Mouse (Mus musculus): ENCODE measurements at regions not wholly inside any gene's neighbourhood (a gene's known extent, or its start where the extent isn't known, plus 50 kb on each side); places are given as distances from the start of the nearest gene placed in this dataset.

- Histone ChIP-seq H3K9me3 (replicated peaks; ENCODE audit: low read length) (peaks cover 72% of the 10 kb centered on the region), H3K4me1 (ENCODE audit: control insufficient read depth in 1 of 2, insufficient read depth in 2 of 2) (no peaks in the 10 kb centered on the region), H3K36me3 (replicated peaks in 1 of 2; ENCODE audit: control insufficient read depth in 1 of 2, insufficient read depth in 1 of 2, low read length in 1 of 2) (no peaks in the 10 kb centered on the region), H3K27ac (ENCODE audit: insufficient read depth, low read depth) (no peak overlapping the region), H3K27me3 (replicated peaks) (no peaks in the 10 kb centered on the region), H3K4me2 (ENCODE audit: insufficient read depth, low read depth, poor library complexity, severe bottlenecking) (no peak overlapping the region), H3K4me3 (replicated peaks in 1 of 3; ENCODE audit: low read depth in 2 of 3, low read length in 2 of 3, poor library complexity in 1 of 3) (no peak overlapping the region), H3K79me2 (replicated peaks; ENCODE audit: control insufficient read depth, extremely low read depth, insufficient read depth, poor library complexity, severe bottlenecking) (no peaks in the 10 kb centered on the region), H3K9ac (ENCODE audit: insufficient read depth, low read depth) (no peak overlapping the region)
- TF ChIP-seq JUN (IDR thresholded peaks at IDR 0.05; ENCODE audit: insufficient read depth, low read depth, low read length) = no peak
- TF ChIP-seq RAD21 (IDR thresholded peaks at IDR 0.05; ENCODE audit: low read depth, low read length) = no peak
- no peak for TF ChIP-seq ZMIZ1 (IDR thresholded peaks at IDR 0.05; ENCODE audit: low read depth, low read length)
- no peak for TF ChIP-seq TCF12 (IDR thresholded peaks at IDR 0.05; ENCODE audit: low read depth, low read length)
- TF ChIP-seq TBP (conservative IDR thresholded peaks at IDR 0.05; ENCODE audit: low read depth, low read length) = no peak
- TF ChIP-seq IRF4 (IDR thresholded peaks at IDR 0.05; ENCODE audit: low read depth, low read length) = no peak
- no peak for TF ChIP-seq MXI1 (IDR thresholded peaks at IDR 0.05; ENCODE audit: low read depth, low read length)
- TF ChIP-seq BHLHE40 (IDR thresholded peaks at IDR 0.05; ENCODE audit: low read depth, low read length) = no peak
- TF ChIP-seq ZNF384 (IDR thresholded peaks at IDR 0.05; ENCODE audit: low read depth, low read length) = no peak
- TF ChIP-seq MAX (IDR thresholded peaks at IDR 0.05; ENCODE audit: low read length) = no peak
- no peak for TF ChIP-seq MAFK (IDR thresholded peaks at IDR 0.05; ENCODE audit: insufficient replicate concordance, low read length)
- no peak for TF ChIP-seq ZC3H11A (IDR thresholded peaks at IDR 0.05; ENCODE audit: low read depth, low read length)
- no peak for TF ChIP-seq PAX5 (IDR thresholded peaks at IDR 0.05; ENCODE audit: low read length)
- TF ChIP-seq POLR2AphosphoS2 (IDR thresholded peaks at IDR 0.05; ENCODE audit: low read depth, low read length) = no peak
- dilution Hi-C loops (cut with MboI; ENCODE audit: extremely low pct_ligation_motif_present, extremely low pct_unique_long_range_greater_than_20kb, low sequenced_read_pairs) = no loop called here
- no peak for DNase-seq (ENCODE audit: extremely low read depth)
- in situ Hi-C loops (cut with MboI; ENCODE audit: low pct_ligation_motif_present, low pct_unique_long_range_greater_than_20kb, low sequenced_read_pairs) = no loop called here
These were observed 312.7 kb upstream of the Id4 start for GRCm38 (mm10) chr13:47948098-47948865.

- TF ChIP-seq ZNF384 (IDR thresholded peaks at IDR 0.05; ENCODE audit: low read depth, low read length) (no peak), MYC (IDR thresholded peaks at IDR 0.05; ENCODE audit: low read depth, low read length) (no peak), KAT2A (IDR thresholded peaks at IDR 0.05; ENCODE audit: insufficient replicate concordance, low read length) (no peak), CHD2 (IDR thresholded peaks at IDR 0.05; ENCODE audit: low read length) (no peak), CTCF (conservative IDR thresholded peaks at IDR 0.05 in 1 of 2, IDR thresholded peaks at IDR 0.05 in 1 of 2; ENCODE audit: low read depth in 2 of 2, low read length in 2 of 2) (no peak), HCFC1 (IDR thresholded peaks at IDR 0.05; ENCODE audit: low read depth, low read length) (no peak)
- no peaks in the 10 kb centered on the region for H3K27me3 ChIP-seq (replicated peaks)
- H3K79me2 ChIP-seq (replicated peaks; ENCODE audit: control insufficient read depth, extremely low read depth, insufficient read depth, poor library complexity, severe bottlenecking) = no peaks in the 10 kb centered on the region
- H3K36me3 ChIP-seq (replicated peaks in 1 of 2; ENCODE audit: control insufficient read depth in 1 of 2, insufficient read depth in 1 of 2, low read length in 1 of 2) = no peaks in the 10 kb centered on the region
- H3K4me3 ChIP-seq (replicated peaks in 1 of 3; ENCODE audit: low read depth in 2 of 3, low read length in 2 of 3, poor library complexity in 1 of 3) = no peak overlapping the region
- dilution Hi-C loops (cut with MboI; ENCODE audit: extremely low pct_ligation_motif_present, extremely low pct_unique_long_range_greater_than_20kb, low sequenced_read_pairs) = no loop called here
- no peak for DNase-seq (ENCODE audit: extremely low read depth)
- no peak overlapping the region for H3K4me2 ChIP-seq (ENCODE audit: insufficient read depth, low read depth, poor library complexity, severe bottlenecking)
- in situ Hi-C loops (cut with MboI; ENCODE audit: low pct_ligation_motif_present, low pct_unique_long_range_greater_than_20kb, low sequenced_read_pairs) = no loop called here
- no peak overlapping the region for H3K27ac ChIP-seq (ENCODE audit: insufficient read depth, low read depth)
- H3K4me1 ChIP-seq (ENCODE audit: control insufficient read depth in 1 of 2, insufficient read depth in 2 of 2) = no peaks in the 10 kb centered on the region
- H3K9me3 ChIP-seq (replicated peaks; ENCODE audit: low read length) = peaks cover 66% of the 10 kb centered on the region
- H3K9ac ChIP-seq (ENCODE audit: insufficient read depth, low read depth) = no peak overlapping the region
These were observed 310.6 kb upstream of the Id4 start for GRCm38 (mm10) chr13:47950456-47950855.
